Mouse (Mus musculus) MEL-GATA-1-ER (cell line): ENCODE data around the gene Meis1.

Experiments
- DNase-seq: peaks from one replicate; pipeline ENCODE4 v3.0.0-alpha.2; 2012; ENCODE audit warnings: low read depth; ENCODE audit errors: extremely low read depth

Gene Meis1

DNA sequence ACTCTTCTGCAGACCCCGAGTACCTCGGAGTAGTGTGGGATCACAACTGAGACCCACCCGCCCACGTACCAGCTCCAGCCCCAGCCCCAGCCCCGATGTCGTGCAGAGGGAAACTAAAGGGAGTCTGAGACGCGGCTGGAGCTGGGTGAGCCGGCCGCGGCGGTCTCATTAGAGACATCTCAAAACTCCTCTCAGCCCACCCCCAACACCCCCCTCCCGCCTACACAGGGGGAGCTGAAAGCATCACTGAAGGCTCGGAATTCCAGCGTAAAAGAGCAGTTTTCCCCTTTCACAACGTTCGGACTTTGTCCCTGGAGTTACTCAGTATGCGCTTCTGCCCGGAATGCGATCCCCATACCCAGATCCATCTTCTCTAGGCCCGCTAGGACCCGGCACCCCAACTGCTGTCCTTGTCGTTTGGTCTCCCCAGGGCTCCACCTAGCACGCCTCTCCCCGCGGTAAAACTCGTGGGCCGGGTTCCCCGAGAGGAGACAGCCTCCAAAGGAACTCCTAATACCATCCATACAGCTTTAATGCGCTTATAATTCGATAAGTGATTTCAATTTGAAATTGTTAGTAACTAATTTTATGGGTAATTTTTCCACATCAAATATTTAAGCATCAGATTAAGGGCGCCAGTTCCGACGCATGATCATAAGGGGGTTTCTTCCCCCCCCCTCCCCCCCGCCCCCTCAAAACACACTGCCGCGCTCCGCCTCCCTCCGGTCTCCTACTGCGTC, 141.7 kb downstream of the Meis1 start:
- DNase-seq, result no peak

DNA sequence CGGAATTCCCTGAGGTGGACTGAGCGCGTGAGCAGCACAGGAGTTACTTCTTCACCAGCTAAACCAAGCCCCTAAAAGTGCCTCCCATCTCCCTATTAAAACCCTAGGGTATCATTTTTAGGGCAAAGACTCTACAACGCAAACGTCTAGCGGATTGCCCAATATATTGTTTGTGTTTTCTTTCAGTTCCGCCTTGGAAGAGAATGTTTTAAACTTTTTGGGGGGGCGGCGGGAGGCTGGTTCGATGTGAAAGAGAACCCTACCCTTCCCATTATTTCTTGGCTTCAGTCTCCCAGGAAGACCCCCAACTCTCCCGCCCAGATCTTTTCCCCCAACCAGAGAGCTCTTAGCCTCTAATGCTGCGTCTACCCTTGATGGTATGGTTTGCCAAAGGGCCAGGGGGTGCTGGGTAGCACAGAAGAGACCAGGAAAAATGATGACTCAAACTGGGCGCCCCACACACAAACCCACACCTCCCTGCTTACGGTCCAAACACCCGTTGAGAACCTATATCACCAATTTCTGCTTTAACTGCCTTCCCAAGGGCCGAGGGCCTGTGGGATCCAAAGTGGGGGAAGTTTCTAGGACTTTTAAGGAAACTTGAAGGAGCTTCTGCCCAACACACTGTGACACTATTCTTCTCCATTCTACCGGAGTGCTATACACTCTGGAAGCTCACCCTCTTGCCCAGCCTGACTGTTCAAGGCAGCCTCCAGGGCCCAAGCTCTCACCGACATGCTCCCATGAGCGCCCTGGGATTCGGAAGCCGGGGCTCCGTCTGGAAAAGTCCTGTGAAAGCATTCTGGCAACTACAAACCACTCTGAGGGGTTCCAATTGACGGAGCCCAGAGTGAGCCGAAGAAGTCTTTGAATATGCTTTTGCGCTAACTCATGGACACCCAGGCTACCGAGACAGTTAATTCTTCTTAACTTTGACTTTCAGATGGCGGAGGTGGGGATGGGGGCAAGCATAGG, 142.6 kb downstream of the Meis1 start:
- DNase-seq, result no peak

DNA sequence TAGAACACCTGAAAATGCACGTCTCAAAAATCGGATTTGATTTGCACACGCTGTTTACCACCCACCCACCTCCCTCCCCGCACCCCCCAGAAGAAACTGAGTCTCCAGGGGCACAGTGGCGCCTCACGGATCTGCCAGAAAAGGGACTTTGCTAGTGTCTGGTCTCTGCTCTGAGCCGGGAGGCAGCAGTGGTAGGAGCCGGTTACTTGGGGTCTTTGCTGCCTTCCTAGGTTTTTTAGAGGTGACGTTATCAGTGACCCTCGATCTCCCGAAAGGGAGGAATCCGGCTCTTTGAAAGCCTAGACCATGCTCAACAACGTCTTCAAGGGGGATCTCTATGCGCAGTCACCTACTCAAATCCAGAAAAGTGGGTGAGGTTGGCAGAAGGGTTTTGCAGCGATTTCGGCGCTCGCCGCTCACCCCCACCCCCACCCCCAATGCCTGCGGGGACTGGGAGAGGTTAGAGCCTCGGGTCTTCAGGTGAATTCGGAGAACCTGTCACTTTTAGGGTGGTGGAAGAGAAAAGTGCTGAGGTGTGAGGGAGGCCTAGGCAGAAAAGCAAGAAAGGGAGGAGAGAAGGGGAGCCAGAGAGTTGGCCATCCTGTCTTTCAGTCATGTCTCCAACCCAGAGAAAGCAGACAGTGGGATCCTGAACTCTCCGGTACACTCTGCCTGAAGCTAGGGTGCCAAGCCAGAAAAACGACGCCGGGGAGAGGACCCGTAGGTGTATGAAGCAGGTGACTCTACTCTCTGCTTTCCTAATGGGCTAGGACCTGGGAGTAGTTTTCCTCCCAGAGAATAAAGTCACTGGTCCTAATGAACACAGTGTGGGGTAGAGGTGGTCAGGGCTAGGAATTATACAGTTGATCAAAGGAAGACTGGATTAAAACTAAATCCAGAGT, 143.5 kb downstream of the Meis1 start:
- no peak for DNase-seq

DNA sequence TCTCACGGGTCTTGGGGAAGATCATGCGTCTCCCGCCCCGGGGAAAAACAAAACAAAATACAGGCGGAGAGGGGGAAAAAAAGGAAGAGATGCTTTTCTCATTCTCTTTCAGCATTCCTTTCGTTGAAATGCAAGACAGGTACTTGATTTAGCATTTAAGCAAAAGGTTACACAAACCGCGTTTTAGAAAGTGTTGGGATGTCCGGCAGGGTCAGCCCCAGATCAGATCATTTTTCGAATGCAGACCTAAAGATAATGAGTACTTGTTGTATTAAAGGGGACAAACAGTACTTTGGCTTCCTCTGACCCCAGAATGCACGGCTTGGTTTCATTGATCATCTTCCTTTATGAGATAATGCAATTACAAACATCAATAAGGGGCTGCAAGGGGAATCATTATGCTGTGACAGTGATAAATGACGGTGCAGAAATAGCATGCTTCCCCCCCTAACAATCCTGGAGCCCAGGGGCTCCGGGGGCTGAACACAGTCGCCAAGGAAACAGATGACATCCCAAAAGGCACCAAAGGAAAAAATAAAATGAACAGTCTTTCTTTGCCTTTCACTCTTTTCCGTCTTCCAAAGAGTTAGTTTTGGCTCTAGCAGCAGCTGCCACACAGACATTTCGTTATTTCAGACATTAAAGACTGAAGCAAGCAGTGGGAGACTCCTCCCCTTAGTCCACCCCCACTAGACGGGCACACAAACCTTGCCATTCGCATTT, 144.3 kb downstream of the Meis1 start:
- DNase-seq, result no peak

DNA sequence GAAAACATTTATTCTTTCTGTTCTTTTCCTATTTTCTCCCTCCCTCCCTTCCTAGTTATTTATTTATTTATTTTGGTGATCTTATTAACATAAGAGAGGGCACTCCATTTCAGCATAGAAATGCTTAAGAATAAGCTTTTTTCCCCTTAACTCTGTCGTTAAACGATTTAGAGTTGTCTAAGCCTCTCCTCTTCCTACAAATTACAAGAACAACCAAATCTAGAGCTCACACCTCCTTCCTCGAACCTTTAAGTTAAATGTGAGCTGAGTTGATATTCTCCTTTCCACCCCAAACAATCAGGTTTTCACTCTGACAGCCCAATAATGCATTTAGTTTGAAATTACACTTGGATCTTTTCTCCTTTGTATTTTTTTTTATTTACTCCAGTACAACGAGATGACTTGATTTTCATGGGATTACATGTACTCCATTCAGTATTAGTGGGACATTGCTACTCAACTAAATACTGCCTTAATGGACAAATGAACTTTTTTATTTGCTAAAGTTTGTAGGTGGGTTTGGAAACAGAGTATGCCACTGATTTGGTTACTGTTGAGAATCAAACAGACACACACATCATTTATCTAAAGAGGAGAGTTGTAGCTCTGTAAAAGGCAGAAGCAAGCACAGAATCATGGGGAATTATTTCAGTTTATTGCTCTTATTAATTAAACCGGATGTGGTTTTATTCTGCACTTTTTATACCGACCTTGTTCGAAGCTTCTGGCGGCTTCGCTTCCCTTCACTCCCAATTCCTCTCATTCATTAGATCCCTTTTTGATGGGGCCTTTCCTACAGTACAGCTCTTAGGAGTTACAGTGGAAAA, 145.1 kb downstream of the Meis1 start:
- DNase-seq, result no peak

DNA sequence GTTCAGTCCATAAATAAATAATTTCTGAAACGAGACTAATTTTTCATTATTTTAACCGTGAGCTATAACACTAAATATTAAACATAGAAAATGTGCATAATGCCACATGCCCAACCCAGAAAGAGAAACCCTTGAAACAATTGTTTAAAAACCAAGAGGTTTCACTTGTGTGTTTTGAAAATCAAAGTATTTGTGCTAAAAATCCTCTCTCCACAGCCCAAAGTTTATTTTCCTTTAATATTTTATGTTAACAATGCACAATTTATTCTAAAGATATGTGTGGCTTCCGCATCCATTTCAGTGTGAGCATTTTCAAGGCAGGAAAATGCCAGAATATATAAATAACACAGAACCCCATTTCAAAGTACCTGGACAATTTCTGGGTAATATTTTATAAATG, 146.0 kb downstream of the Meis1 start:
- DNase-seq, result no peak

DNA sequence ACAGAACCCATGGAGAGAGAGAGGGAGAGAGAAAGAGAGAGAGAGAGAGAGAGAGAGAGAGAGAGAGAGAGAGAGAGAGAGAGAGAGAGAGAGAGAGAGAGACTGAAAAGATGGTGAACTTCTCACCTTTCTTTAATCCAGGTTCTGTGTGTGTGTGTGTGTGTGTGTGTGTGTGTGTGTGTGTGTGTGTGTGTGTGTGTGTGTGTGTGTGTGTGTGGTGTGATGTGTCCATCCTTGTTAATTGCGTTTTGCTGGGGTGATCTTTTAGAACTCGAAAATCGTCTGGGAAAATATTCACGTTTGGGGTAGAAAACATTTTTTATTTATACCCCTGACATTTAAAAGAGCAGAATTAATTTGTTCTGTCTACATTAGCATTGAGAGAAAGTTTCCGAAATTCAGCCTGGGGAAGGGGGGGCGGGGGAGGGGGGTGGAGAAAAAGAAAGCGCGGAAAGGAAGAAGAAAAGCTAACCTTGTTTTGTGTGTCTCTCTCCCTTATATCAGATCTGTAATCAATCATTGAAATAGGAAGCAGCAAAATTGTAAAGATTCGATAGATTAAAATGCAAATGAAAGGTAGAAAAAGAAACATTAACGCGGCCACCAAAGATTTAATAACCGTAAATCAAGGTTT, 146.6 kb downstream of the Meis1 start:
- no peak for DNase-seq

DNA sequence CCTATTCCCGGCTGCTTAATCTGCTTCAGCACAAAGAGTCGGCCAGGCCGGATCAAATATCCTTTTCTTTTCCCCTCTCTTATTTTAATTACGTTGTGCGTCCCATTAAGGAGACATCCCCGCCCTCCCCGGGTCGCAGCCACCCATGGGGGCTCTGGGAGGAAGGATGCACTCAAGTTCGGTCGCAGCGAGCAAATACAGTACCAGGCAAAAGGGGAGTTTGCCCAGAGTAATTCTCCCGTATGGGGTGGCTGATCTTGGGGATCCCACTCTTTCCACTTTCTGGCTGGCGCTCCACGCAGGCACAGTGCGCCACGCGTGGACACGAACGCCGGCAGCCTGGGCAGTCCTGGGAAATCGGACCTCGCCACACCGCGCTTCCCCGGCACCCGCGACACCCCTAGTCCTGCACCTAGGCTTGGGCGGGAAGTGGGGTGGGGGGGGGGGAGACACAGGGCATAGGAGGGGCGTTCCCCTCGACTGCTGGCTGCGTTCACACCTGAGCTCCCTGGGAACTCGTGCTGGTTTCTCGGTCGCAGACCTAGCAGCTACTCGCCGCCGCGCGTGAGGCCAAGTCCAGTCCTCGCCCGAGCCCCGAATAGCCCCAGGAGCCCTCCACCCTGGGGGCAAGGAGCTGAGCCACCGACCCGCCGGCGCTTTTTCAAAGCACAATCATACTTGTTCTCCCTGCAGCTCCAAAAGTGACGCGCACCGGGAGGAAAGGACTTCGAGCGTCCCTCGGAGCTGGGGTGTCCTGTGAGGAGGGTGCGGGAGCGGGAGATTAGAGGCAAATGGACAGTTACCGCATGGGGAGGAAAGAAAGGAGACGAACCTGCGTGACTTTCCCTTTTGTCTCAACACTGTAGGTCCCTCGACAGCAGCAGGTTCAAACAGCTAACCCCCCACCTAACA, 147.4 kb downstream of the Meis1 start:
- DNase-seq, result no peak

DNA sequence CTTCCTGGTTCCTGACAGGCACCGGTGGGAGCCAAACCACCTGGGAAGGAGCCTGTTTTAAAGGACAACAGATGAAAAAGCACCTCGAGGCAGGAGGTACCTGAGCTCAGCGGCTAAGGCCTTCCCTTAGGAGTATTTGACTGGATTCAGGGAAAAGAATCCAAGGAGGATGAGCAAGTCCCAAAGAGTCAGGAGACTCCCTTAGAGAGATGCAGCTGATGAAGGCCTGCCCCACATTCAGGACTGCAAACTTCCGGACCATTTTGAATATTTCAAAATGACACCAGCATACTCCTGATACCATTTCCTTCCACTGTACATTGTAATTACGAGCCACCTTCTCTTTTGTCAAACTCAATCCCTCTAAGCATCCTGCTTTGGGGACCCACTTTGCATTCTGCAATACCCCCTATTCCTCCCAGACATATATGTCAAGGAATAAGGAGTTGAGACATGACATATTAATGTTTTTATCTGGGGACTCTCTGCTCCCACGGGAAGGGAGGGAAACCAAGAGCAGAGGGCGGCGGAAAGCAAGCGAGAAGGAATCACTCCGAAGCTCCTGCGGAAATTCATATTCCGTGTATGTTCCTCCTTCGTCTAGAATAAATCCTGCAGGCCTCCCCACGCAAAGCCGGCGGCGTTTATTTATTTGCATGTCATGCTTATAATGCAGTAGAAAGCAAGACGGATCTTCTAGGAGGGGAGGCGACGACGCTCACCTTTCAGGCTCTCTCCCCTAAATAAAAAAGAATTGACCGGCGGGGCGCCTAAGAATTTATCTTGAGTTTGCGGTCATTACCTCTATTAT, 148.5 kb downstream of the Meis1 start:
- DNase-seq, result no peak

DNA sequence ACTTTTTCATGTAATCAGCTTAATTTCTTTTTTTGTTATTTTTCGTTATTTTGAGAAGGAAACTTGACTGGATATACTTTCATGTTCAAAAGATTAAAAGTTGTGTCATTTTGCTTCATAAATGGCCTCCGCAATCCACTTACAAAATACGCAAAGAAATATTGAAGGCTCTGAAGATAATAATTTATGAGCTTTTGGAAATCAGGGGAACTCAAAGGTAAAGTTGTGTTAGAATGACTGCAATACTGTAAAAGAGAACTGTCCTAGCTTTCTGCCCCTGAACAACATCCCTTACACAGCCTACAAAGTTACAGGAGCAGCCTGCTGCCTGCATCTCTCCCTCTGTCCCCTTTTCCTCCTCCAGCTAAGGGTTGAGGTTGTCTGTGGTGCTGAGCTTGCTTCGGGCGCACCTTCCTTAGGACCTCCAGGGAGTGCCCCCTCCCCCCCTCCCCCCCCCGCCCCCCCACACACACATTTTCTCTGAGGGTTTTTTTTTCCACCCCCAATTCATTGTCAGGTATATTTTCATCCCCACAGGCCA, 149.3 kb downstream of the Meis1 start:
- no peak for DNase-seq

DNA sequence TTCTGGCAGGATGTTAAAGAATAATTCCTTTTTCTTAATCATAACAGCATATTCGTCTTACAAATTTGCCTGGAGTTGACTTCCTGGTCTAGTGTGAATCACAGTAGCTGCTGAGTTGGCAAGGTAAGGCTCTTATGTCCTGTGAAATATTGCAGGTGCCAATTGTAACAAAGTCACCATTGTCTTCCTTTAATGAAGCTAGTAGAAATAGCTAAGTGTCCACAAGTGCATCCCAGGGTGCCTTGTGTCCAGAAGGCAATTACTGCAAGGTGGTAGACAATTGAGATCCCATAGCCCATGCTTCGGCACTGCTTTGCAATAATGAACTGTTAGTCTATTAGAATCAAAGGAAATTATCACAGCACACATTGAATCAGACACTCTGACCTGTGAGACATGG, 151.1 kb downstream of the Meis1 start:
- no peak for DNase-seq

DNA sequence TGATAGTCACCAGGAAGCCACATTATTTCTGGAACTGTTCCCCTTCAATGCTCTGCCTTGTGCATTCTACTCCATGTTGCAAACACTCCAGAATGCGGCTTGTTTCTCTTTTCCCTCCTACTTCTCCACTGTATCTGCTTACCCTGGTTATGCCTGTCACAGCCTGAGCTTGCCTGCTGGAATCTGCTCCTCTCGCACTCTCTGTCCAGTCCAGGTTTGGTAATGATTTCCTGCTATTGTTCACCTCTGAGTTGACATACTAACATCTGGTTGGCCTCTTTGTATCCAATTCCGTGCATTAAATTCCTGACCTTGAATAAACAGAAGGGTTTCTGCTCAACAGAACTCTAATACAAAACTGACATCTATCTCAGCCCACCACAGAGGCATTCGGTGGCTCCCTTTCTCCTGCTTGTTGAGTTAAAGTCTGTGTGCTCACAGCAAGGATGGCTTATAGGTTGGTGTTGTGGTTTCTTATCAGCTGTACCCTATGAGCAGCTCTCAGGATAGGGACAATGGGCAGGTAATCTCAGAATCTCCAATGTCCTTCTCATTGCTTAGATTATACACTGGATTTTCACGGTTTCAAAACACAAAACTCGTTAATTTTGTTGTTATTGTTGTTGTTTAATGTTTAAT, 152.5 kb downstream of the Meis1 start:
- no peak for DNase-seq

DNA sequence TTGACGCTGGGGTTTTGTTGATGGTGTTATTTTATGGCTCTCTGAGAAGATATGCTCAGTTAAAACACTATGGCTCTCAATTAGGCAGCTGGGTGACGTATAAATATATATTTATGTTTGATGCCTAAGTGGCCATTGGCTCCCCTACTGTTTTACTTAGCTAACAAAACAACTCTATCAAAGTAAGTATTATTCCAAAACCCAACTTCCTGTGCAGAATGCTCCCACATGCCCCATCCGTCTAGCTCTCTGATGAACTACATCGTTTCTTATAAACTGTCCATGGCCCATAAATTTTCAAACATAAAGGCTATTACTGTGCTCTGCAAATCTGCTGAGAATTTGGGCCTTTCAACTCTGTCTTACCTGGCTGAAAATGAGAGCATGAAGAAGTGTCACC, 168.0 kb downstream of the Meis1 start:
- DNase-seq, result no peak

DNA sequence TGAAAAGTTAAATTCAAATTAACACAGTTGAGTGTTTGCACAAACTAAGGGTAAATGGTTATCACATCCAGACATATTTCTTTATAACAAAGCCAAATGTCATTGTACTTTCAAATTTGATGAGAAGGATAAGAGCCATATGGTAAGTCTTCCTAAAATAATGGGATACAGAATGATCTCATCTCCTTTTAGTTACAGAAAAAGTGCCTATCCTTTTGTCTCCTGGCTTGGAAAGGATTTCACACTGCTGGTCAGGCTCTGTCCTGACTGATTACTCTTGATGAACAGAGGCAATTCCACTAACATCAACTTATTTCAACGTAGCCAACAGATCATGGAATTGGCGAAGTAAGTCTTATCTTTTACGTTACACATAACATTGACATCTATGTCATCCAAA, 171.1 kb downstream of the Meis1 start:
- DNase-seq, result no peak

DNA sequence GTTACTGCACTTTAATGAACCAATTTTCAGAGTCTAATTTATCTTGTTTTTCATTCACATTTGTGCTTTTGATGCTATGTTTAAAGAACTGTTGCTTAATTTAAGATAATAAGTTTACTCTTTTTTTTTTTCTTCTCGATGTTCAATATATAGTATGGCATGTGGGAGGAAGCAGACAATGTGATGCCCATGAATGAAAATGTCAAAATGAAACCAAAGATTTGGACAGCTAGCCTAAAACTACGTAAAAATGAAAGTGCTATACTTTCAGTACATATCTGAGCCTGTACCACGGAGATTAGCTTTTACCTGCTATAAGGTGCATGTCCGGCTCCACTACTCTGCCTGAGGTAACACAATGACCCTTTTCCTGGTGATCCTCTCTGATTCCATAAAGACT, 172.3 kb downstream of the Meis1 start:
- DNase-seq, result no peak

DNA sequence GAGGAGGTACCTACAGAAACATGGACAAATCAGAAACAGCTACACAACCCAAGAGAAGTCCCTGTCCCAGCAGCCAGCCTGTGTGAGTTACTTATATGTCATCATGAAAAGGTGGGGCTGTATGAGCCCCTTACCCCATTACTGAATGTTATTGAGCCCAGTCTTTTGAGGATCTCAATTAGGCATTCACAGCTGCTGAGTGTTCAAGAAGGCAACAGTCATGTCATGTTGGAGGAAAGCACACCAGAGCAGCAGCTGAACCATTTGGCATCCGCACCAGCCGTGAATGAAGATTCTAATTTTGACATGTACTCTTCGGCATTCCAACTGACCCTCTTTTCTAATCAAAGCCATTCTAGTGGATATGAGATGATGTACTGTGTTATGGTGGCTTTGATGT, 172.9 kb downstream of the Meis1 start:
- DNase-seq, result no peak

DNA sequence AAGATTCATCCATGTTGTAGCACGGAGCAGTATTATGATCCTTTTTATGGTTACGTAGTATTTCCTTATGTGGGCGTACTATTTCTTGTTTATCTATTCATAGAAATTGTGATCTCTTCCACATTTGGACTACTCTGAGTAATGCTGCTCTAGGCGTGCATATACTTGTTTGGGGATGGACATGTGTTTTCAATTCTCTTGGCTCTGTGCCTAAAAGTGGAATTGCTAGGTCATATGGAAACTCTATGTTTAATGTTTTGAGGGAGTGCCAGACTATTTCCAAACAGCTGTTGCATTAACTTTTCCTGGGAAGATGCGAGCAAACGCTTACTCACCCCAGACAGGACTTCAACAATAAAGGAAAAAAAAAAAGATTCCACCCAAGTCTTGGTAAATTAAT, 173.3 kb downstream of the Meis1 start:
- DNase-seq, result no peak
